Mouse (Mus musculus) hematopoietic stem cell, adult 5-6 weeks (primary cell): ENCODE data around the gene Clk3. TPM values are rescaled to one million over a fixed set of nuclear protein-coding genes. Genes with fewer than 3 reads are reported as not detected.
"Not testable (repeated sequence)": the region's sequence is repeated elsewhere in the genome, so short reads cannot be mapped to it uniquely, and the experiment has no call there.

Experiments
- ATAC-seq, 2 experiments: fragments of 125-278 bp in 1 of 2; replicated peaks in 1 of 2; 2 replicates each; pipeline ENCODE4 v1.8.0; 2016 to 2017; ENCODE audit warnings: inconsistent platforms in 2 of 2, mild to moderate bottlenecking in 2 of 2, moderate number of reproducible peaks in 2 of 2, low read depth in 1 of 2, moderate TSS enrichment in 1 of 2; ENCODE audit not compliant: low FRiP score in 2 of 2, poor library complexity in 2 of 2, severe bottlenecking in 2 of 2, insufficient read depth in 1 of 2, low TSS enrichment in 1 of 2
- total RNA-seq: library from RNA; stranded (forward); fragments of 172-1452, 232-1000 nt; gene quantifications from 2 replicates; pipeline ENCODE4 v1.2.3, GENCODE M21; 2017

The Clk3 gene
- total RNA-seq, 1 experiment from 2014 or later = 73.3 TPM

DNA sequence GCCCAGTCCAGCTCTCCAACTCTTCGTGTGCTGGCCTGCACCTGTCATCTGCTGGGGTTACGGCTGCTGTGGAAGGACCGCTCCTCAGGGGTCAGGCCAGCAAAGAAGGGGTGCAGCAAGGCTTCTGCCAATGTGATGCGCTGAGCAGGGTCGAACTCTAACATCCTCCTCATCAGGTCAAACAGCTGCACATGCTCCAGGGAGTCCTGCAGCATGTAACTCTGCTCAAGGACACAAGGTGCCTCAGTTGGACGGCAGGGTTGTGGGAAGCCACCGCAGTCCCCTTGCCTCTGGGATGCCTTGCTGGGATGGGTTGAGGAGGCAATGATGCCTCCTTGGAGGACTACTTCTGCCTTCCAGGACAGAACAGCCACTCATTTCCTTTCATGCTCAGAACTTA, 14.8 kb downstream of the Clk3 start:
- ATAC-seq = no peak

DNA sequence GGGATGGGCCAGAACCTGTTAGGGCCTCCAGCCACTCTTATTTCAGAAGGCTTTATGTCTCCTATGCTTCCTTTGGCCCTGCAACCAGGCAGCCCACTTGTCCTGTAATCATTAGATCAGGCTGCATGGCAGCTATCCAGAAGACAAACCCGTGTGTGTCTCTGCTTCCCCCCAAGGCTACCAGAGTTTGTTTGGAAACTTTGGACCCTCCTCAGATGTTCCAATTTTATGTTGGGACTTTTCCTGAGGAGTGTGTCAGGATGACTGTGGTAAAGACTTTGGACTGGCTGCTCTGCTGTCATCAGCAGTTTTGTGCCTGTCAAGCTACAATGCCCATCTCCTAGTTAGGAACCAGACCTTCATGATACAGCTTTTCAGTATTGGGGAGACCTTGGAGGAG, 16.8 kb downstream of the Clk3 start:
- no peak for ATAC-seq

DNA sequence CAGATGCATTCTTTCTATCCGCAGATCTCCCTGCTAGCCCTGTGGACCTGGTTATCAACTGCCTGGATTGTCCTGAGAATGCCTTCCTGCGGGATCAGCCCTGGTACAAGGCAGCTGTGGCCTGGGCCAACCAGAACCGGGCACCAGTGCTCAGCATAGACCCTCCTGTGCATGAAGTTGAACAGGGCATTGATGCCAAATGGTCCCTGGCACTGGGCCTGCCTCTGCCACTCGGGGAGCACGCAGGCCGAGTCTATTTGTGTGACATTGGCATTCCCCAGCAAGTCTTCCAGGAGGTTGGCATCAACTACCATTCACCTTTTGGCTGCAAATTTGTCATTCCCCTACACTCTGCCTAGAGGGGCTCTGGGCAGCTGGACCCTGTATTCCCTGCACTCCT, 17.5 kb downstream of the Clk3 start:
- no peak for ATAC-seq

DNA sequence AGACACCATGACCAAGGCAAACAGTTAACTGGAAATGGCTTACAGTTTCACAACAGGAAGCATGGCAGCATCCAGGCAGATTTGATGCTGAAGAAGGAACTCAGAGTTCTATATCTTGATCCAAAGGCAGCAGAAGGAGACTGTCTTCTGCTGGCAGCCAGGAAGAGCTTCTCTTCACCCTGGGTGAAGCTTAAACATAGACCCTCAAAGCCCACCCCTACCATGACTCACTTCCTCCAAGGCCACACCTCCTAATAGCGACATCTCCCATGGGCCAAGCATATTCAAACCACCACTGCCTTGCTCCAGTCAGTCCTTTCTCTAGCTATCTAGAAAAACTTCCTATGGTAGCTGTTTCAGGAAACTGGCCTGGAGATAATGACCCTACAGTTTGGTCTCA, 18.6 kb downstream of the Clk3 start:
- no peak for ATAC-seq

DNA sequence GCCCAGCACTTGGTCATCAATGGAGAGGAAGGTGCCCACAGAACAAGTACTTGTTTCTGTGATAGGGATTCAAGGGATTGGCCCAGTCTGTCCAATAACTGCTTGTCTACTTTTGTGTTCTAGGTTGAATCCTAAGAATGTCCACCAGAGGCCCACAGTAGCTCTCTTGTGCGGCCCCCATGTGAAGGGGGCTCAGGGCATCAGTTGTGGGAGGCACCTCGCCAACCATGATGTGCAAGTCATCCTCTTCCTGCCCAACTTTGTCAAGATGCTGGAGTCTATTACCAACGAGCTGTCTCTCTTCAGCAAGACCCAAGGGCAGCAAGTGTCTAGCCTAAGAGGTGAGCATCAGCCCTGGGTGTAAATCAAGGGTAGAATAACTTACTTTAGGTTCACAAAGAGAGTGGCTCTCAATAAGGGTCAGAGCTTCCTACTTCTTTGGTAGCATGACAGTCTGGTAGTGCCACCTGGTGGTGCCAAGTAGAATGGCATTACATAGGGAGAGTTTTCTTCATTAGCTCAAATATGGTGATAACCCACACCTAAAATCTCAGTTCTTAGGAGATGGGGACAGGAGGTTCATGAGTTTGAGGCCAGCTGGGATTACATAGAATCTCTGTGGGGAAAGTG, 21.1 kb downstream of the Clk3 start:
- peak; percentile 59 to 65 for ATAC-seq

GRCm38 (mm10) chr9:57739863-57740262, 25.8 kb downstream of the Clk3 start:
- no peak for ATAC-seq

- no peak for ATAC-seq
These were observed 32.1 kb downstream of the Clk3 start for GRCm38 (mm10) chr9:57733606-57734005.

DNA sequence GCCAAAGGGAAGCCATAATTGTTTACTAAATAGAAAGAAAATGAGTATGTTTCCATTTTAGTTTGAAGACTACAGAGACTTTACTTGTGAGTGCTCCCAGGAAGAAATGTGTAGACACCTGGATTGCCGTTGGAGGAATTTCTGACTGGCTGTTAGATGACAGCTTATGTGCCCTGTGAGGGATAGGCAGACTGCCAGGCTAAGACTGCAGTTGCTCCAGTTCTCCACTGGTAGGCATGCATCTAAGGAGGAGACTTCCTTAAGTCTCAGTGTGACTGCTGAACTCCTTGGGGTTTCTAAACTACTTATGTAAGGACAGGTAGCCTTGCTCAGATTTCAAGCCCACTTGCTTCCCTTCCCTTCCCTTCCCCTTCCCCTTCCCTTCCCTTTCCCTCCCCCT, 37.3 kb downstream of the Clk3 start:
- ATAC-seq = no peak

DNA sequence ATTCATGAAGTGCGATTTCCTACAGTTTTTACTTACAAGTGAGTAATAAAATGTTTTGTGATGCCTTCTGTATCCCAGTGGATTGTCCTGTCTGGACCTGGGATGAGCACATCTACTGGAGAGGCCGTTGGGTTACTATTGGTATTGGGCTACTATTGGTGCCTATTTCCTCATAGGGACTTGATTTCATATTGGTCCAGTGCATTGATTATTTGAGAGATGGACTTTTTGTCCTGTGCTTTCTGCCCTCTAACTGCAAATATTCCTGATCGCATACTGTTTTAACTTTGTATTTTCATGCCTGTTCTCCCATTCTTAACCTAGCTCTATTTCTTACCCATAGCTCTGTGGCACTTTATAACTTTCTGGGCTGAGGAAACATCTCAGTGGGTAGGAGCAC, 41.0 kb downstream of the Clk3 start:
- ATAC-seq = no peak

DNA sequence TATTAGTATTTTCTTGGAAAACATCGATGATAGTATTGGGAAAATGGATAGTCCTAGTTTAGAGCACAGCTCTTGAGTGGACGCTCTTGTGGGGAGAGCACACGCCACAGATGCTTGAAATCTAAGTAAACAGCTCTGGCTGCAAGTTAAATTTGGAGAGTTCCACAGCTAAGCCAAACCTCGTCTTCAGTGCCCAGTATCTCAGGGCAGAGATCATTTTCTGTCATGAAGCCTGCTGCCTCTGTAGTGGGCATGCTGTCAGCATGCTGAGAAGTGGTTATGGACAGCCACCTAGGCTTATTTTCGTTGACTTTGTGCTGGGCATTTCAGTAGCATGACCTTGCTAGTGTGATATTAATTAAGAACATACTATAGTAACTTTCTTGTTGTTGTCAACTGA, 41.9 kb downstream of the Clk3 start:
- no peak for ATAC-seq

GRCm38 (mm10) chr9:57723315-57723715, 42.3 kb downstream of the Clk3 start:
- peak; percentile 77 to 82 for ATAC-seq

- ATAC-seq = no peak
These were observed 43.3 kb downstream of the Clk3 start for GRCm38 (mm10) chr9:57722371-57722770.

DNA sequence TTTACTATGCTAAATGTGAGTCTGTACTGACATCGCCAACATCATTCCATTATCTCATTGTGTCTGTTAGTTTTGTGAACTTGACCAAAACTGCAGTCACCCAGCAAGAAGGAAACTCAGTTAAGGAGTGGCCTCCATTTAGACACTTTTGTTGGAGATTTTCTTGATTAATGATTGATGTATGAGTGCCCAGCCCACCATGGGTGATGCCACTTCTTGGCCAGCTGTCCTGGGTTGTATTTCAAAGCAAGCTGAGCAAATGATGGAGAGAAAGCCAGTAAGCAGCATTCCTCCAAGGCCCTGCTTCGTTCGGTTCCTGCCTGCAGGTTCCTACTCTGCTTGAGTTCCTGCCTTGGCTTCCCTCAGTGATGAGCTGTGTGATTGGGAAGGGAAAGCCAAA, 44.9 kb downstream of the Clk3 start:
- no peak for ATAC-seq

- ATAC-seq = peak in 1 of 2 experiments; percentile 63; a peak in 1 of 4 replicates
These were observed 47.3 kb downstream of the Clk3 start for GRCm38 (mm10) chr9:57718408-57718807.

DNA sequence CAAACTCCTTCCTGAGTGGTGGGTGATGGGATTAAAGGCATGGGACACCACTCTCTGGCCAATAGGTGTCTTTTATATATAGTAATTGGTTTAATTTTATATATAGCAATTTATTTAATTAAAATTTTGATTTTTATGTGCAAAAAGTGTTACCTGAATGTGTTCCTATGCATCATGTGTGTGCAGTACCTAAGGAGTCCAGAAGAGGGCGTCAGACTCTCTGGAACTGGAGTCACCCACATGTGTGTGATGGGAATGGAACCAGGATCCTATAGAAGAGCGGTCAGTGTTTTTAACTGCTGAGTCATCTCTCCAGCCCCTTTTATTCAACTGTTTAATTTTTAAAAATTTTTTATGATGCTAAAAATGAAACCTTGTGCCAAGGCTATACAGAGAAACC, 53.5 kb downstream of the Clk3 start:
- ATAC-seq = no peak

DNA sequence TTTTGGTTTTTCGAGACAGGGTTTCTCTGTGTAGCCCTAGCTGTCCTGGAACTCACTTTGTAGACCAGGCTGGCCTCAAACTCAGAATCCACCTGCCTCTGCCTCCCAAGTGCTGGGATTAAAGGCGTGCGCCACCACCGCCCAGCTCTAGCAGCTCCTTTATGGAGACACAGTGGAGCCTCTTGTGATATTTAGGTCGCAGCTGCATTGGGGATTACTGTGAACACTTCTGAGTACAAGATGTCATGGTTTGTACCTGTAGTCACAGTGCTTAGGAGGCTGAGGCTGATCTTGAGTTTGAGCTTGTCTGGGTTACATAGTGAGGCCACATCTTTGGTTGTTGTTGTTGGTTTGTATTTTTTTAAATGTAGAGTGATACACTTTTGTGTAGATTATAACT, 55.4 kb downstream of the Clk3 start:
- ATAC-seq = not testable (repeated sequence)

DNA sequence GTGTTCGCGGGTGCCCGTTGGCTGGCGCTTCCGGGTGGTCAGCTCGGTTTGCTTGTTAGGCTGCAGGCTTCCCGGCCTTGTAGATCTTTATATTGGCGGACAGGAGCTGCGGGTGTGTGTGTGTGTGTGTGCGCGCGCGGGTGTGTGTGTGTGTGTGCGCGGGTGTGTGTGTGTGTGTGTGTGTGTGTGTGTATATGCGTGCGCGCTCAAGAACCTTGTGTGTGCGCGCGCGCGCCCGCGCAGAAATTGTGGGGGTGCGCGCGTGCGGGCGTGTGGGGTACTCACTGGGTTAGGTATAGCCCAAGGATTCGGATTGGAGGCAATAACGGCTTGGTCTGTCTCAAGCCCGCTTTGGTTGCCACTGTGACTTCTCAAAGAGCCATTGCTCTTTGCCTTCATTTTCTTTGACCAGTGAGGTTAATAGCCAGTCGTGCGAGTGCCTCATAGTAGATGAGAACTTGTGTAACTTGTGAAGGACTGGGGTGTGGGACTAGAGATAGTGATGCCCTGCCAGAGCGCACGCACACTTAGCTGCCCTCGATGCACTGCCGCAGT, 56.9 kb downstream of the Clk3 start:
- ATAC-seq = peak in 1 of 2 experiments; percentile 13; a peak in 1 of 4 replicates

- ATAC-seq = peak; percentile 93 to 95
These were observed 57.5 kb downstream of the Clk3 start, which contains the start of gene Edc3 for GRCm38 (mm10) chr9:57708068-57708719. Gene Edc3 (plus strand): TSS chr9:57708540.

GRCm38 (mm10) chr9:57706496-57706895, 59.2 kb downstream of the Clk3 start:
- ATAC-seq = no peak
